In genomic region chr16:43026351-43026750, GRCm38 (mm10) we compare ENCODE assay signal across 7 mouse cellular contexts.
"Had no signal": no experiment of that assay in that cellular context is flagged by ENCODE, and none has a peak within 500 bp of the region (broad histone marks: within the 10 kb centered on the region; RNA-seq: fewer than 3 reads in every experiment).

No protein-coding gene starts in this region.

- DNase-seq: kidney, postnatal 25 days; left cerebral cortex, postnatal 4 days; lung, adult 18-20 months; lung, postnatal 36 days; right cerebral cortex, adult 18-20 months; right cerebral cortex, postnatal 25 days; thymus, postnatal 14 days had no signal
